Mouse (Mus musculus): ENCODE results near the gene Tnr.

Tnr gene

GRCm38 (mm10) chr1:159777107-159777506 is 253.5 kb downstream of the Tnr start:
- no peak for DNase-seq (ENCODE audit: extremely low read depth, insufficient read length, low spot score)

GRCm38 (mm10) chr1:159779424-159779823 is 255.9 kb downstream of the Tnr start:
- DNase-seq (ENCODE audit: extremely low read depth, insufficient read length, low spot score): no peak

GRCm38 (mm10) chr1:159783842-159784241 is 260.3 kb downstream of the Tnr start:
- DNase-seq (ENCODE audit: extremely low read depth, insufficient read length, low spot score): no peak

GRCm38 (mm10) chr1:159788312-159788711 is 264.7 kb downstream of the Tnr start:
- DNase-seq (ENCODE audit: extremely low read depth, insufficient read length, low spot score): no peak

GRCm38 (mm10) chr1:159792546-159792945 is 269.0 kb downstream of the Tnr start:
- DNase-seq (ENCODE audit: extremely low read depth, insufficient read length, low spot score): no peak

GRCm38 (mm10) chr1:159796021-159796420 is 272.5 kb downstream of the Tnr start:
- DNase-seq (ENCODE audit: extremely low read depth, insufficient read length, low spot score): no peak

GRCm38 (mm10) chr1:159800366-159800765 is 276.8 kb downstream of the Tnr start:
- DNase-seq (ENCODE audit: extremely low read depth, insufficient read length, low spot score): no peak

- DNase-seq (ENCODE audit: extremely low read depth, insufficient read length, low spot score): no peak
Observed at GRCm38 (mm10) chr1:159801753-159802152, 278.2 kb downstream of the Tnr start.

- no peak for DNase-seq (ENCODE audit: extremely low read depth, insufficient read length, low spot score)
Observed at GRCm38 (mm10) chr1:159803711-159804110, 280.1 kb downstream of the Tnr start.

- DNase-seq (ENCODE audit: extremely low read depth, insufficient read length, low spot score): no peak
Observed at GRCm38 (mm10) chr1:159809493-159809892, 285.9 kb downstream of the Tnr start.

- no peak for DNase-seq (ENCODE audit: extremely low read depth, insufficient read length, low spot score)
Observed at GRCm38 (mm10) chr1:159811805-159812204, 288.2 kb downstream of the Tnr start.

GRCm38 (mm10) chr1:159812820-159813411 is 289.3 kb downstream of the Tnr start:
- DNase-seq (ENCODE audit: extremely low read depth, insufficient read length, low spot score): peak; percentile 22

- no peak for DNase-seq (ENCODE audit: extremely low read depth, insufficient read length, low spot score)
Observed at GRCm38 (mm10) chr1:159814348-159814747, 290.8 kb downstream of the Tnr start.

- DNase-seq (ENCODE audit: extremely low read depth, insufficient read length, low spot score): peak; percentile 6
Observed at GRCm38 (mm10) chr1:159816614-159817371, 293.2 kb downstream of the Tnr start.

GRCm38 (mm10) chr1:159819511-159819910 is 295.9 kb downstream of the Tnr start:
- DNase-seq (ENCODE audit: extremely low read depth, insufficient read length, low spot score): no peak

GRCm38 (mm10) chr1:159822416-159822815 is 298.8 kb downstream of the Tnr start:
- no peak for DNase-seq (ENCODE audit: extremely low read depth, insufficient read length, low spot score)

- DNase-seq (ENCODE audit: extremely low read depth, insufficient read length, low spot score): no peak
Observed at GRCm38 (mm10) chr1:159828531-159828930, 305.0 kb downstream of the Tnr start.

GRCm38 (mm10) chr1:159833165-159833564 is 309.6 kb downstream of the Tnr start:
- peak; percentile 23 for DNase-seq (ENCODE audit: extremely low read depth, insufficient read length, low spot score)

GRCm38 (mm10) chr1:159833646-159834338 is 310.2 kb downstream of the Tnr start:
- DNase-seq (ENCODE audit: extremely low read depth, insufficient read length, low spot score): no peak

- no peak for DNase-seq (ENCODE audit: extremely low read depth, insufficient read length, low spot score)
Observed at GRCm38 (mm10) chr1:159835126-159835525, 311.6 kb downstream of the Tnr start.

GRCm38 (mm10) chr1:159840337-159840736 is 316.8 kb downstream of the Tnr start:
- no peak for DNase-seq (ENCODE audit: extremely low read depth, insufficient read length, low spot score)

GRCm38 (mm10) chr1:159842876-159843275 is 319.3 kb downstream of the Tnr start:
- DNase-seq (ENCODE audit: extremely low read depth, insufficient read length, low spot score): no peak

Data from 3134 (cell line).